Mouse (Mus musculus): ENCODE measurements around the gene Fuk.
"Not testable (repeated sequence)": the region's sequence is repeated elsewhere in the genome, so short reads cannot be mapped to it uniquely, and the experiment has no call there.

The Fuk gene

GRCm38 (mm10) chr8:110881741-110882310, 20.5 kb downstream of the Fuk start:
- DNase-seq (ENCODE audit: extremely low spot score), result no peak

- DNase-seq (ENCODE audit: extremely low spot score), result no peak
Measured at GRCm38 (mm10) chr8:110877862-110878261, 24.4 kb downstream of the Fuk start.

- DNase-seq (ENCODE audit: extremely low spot score), result no peak
Measured at GRCm38 (mm10) chr8:110870501-110870900, 31.8 kb downstream of the Fuk start.

GRCm38 (mm10) chr8:110861347-110862025, 40.8 kb downstream of the Fuk start:
- DNase-seq (ENCODE audit: extremely low spot score), result not testable (repeated sequence)

GRCm38 (mm10) chr8:110859651-110860501, 42.4 kb downstream of the Fuk start:
- DNase-seq (ENCODE audit: extremely low spot score), result no peak

GRCm38 (mm10) chr8:110856760-110857461, 45.4 kb downstream of the Fuk start:
- DNase-seq (ENCODE audit: extremely low spot score), result no peak

- not testable (repeated sequence) for DNase-seq (ENCODE audit: extremely low spot score)
Measured at GRCm38 (mm10) chr8:110856073-110856472, 46.2 kb downstream of the Fuk start.

- no peak for DNase-seq (ENCODE audit: extremely low spot score)
Measured at GRCm38 (mm10) chr8:110851186-110851585, 51.1 kb downstream of the Fuk start.

GRCm38 (mm10) chr8:110847645-110848495, 54.4 kb downstream of the Fuk start:
- DNase-seq (ENCODE audit: extremely low spot score), result no peak

GRCm38 (mm10) chr8:110847171-110847549, 55.1 kb downstream of the Fuk start:
- DNase-seq (ENCODE audit: extremely low spot score), result no peak

GRCm38 (mm10) chr8:110846405-110847170, 55.7 kb downstream of the Fuk start, which contains the start of the genes Cog4 and Sf3b3:
Cog4 (plus strand) TSS chr8:110846600.
Sf3b3 (minus strand) TSS chr8:110846787.
- DNase-seq (ENCODE audit: extremely low spot score), result peak; percentile 89

- DNase-seq (ENCODE audit: extremely low spot score), result peak; percentile 24
Measured at GRCm38 (mm10) chr8:110845821-110846404, 56.4 kb downstream of the Fuk start.

- DNase-seq (ENCODE audit: extremely low spot score), result no peak
Measured at GRCm38 (mm10) chr8:110844941-110845340, 57.3 kb downstream of the Fuk start.

GRCm38 (mm10) chr8:110843207-110843606, 59.1 kb downstream of the Fuk start:
- no peak for DNase-seq (ENCODE audit: extremely low spot score)

- DNase-seq (ENCODE audit: extremely low spot score), result no peak
Measured at GRCm38 (mm10) chr8:110842012-110842574, 60.2 kb downstream of the Fuk start.
